Mouse (Mus musculus): Measurements from ENCODE around the gene Ociad1. TPM values are rescaled to one million over a fixed set of nuclear protein-coding genes. Genes with fewer than 3 reads are reported as not detected.

The Ociad1 gene
- polyA plus RNA-seq, 1 experiment = 16.0 TPM

DNA sequence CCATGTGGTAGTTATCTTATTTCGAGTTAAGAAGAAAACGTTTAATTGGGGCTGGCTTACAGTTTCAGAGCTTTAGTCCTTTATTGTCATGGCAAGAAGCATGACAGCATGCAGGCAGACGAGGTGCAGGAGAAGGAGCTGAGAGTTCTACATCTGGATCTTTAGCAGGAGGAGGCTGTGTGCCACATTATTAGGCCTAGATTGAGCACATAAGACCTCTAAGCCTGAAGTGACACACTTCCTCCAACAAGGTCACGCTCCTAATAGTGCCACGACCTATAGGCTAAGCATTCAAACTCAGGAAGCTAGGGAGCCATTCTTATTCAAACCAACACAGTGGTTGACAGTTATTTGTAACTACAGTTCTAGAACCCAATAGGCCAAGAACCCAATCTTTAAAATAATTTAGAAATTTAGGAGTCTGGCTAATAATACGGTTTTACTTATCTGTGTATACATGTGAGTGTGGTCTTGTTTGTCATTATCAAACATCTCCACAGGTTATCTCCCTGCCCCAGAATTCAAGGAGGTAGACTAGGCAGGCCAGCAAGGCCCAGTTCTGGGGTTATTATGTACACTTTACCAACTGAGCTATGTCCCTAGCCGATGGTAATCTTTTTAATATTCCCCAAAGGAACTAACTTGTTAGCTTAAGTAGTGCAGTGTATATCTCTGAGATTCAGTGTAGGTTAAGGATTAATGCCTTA, 9.2 kb downstream of the Ociad1 start:
- TF ChIP-seq POLR2A (IDR thresholded peaks at IDR 0.05; ENCODE audit: low read depth, low read length) = no peak
- TF ChIP-seq CTCF (IDR thresholded peaks at IDR 0.05; ENCODE audit: extremely low read depth, insufficient read length, insufficient replicate concordance, low read depth, low read length) = no peak

DNA sequence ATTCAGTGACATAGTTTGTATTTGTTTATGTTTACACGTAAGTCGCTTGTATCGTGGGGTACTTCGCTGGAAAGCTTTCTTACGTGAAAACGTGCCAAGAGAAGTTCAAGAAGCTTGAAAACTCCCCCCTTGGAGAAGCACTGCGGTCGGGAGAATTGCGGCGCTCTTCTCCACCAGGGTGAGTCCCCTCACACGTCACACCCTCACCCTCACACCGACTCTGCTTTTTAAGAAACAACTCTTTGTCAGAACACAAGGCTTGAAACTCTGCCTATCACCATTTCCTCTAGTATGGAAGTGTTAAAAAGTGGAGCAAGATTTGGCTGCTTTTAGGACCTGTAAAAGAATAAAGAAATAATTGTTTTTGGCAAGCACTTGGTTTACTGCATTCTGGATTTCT, 11.9 kb downstream of the Ociad1 start:
- TF ChIP-seq CTCF (IDR thresholded peaks at IDR 0.05; ENCODE audit: extremely low read depth, insufficient read length, insufficient replicate concordance, low read depth, low read length) = no peak
- TF ChIP-seq POLR2A (IDR thresholded peaks at IDR 0.05; ENCODE audit: low read depth, low read length) = no peak
- Histone ChIP-seq H3K4me1 (ENCODE audit: control insufficient read depth, insufficient read depth, insufficient read length, low read length) (no peaks in the 10 kb centered on the region), H3K4me3 (ENCODE audit: low read depth, low read length) (no peak overlapping the region), H3K36me3 (ENCODE audit: control insufficient read depth, insufficient read depth, low read length) (peaks cover 68% of the 10 kb centered on the region), H3K27me3 (ENCODE audit: control insufficient read depth, insufficient read depth, low read length) (no peaks in the 10 kb centered on the region), H3K27ac (ENCODE audit: insufficient read depth, low read depth, low read length) (no peak overlapping the region)
- 85% methylated on average over 12 of the region's 12 CpGs for WGBS

More for the DNA sequence above, 9.2 kb downstream of the Ociad1 start:
- 84% methylated on average over 7 of the region's 7 CpGs for WGBS
- Histone ChIP-seq H3K27me3 (ENCODE audit: control insufficient read depth, insufficient read depth, low read length) (no peaks in the 10 kb centered on the region), H3K4me3 (ENCODE audit: low read depth, low read length) (no peak overlapping the region), H3K27ac (ENCODE audit: insufficient read depth, low read depth, low read length) (no peak overlapping the region), H3K4me1 (ENCODE audit: control insufficient read depth, insufficient read depth, insufficient read length, low read length) (no peaks in the 10 kb centered on the region), H3K36me3 (ENCODE audit: control insufficient read depth, insufficient read depth, low read length) (peaks cover 55% of the 10 kb centered on the region)

- Histone ChIP-seq H3K36me3 (ENCODE audit: control insufficient read depth, insufficient read depth, low read length) (peaks cover 66% of the 10 kb centered on the region), H3K4me3 (ENCODE audit: low read depth, low read length) (no peak overlapping the region), H3K27ac (ENCODE audit: insufficient read depth, low read depth, low read length) (no peak overlapping the region), H3K27me3 (ENCODE audit: control insufficient read depth, insufficient read depth, low read length) (no peaks in the 10 kb centered on the region), H3K4me1 (ENCODE audit: control insufficient read depth, insufficient read depth, insufficient read length, low read length) (no peaks in the 10 kb centered on the region)
- 92% methylated on average over 6 of the region's 6 CpGs for WGBS
- TF ChIP-seq POLR2A (IDR thresholded peaks at IDR 0.05; ENCODE audit: low read depth, low read length) (no peak), CTCF (IDR thresholded peaks at IDR 0.05; ENCODE audit: extremely low read depth, insufficient read length, insufficient replicate concordance, low read depth, low read length) (no peak)
These were observed 13.9 kb downstream of the Ociad1 start for GRCm38 (mm10) chr5:73306486-73306885.

DNA sequence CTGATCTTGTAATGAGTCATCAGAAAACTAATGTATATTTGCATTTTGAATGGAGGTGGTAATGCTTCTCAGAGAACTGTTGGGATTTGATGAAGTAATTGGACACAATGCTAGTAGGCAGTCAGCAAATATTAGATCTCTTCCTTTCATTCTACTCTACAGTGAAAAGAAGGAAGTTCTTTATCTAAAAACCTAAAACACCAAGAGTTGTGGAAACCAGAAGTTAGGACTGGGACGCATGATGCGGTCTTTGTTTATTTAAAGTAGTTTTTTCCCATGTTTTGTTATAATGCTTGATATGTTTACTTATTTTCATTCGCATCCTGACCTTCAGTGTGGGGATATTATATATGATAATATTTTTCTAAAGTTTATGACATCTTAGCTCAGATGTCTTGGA, 14.7 kb downstream of the Ociad1 start:
- TF ChIP-seq POLR2A (IDR thresholded peaks at IDR 0.05; ENCODE audit: low read depth, low read length) = no peak
- TF ChIP-seq CTCF (IDR thresholded peaks at IDR 0.05; ENCODE audit: extremely low read depth, insufficient read length, insufficient replicate concordance, low read depth, low read length) = no peak
- peaks cover 61% of the 10 kb centered on the region for H3K36me3 ChIP-seq (ENCODE audit: control insufficient read depth, insufficient read depth, low read length)
- WGBS = 87% methylated on average over 3 of the region's 3 CpGs
- H3K27me3 ChIP-seq (ENCODE audit: control insufficient read depth, insufficient read depth, low read length) = no peaks in the 10 kb centered on the region
- H3K4me3 ChIP-seq (ENCODE audit: low read depth, low read length) = no peak overlapping the region
- H3K4me1 ChIP-seq (ENCODE audit: control insufficient read depth, insufficient read depth, insufficient read length, low read length) = no peaks in the 10 kb centered on the region
- H3K27ac ChIP-seq (ENCODE audit: insufficient read depth, low read depth, low read length) = no peak overlapping the region

GRCm38 (mm10) chr5:73309496-73309895, 16.9 kb downstream of the Ociad1 start:
- WGBS = 86% methylated on average over 4 of the region's 4 CpGs
- peaks cover 67% of the 10 kb centered on the region for H3K36me3 ChIP-seq (ENCODE audit: control insufficient read depth, insufficient read depth, low read length)
- H3K27me3 ChIP-seq (ENCODE audit: control insufficient read depth, insufficient read depth, low read length) = no peaks in the 10 kb centered on the region
- H3K4me1 ChIP-seq (ENCODE audit: control insufficient read depth, insufficient read depth, insufficient read length, low read length) = no peaks in the 10 kb centered on the region
- H3K27ac ChIP-seq (ENCODE audit: insufficient read depth, low read depth, low read length) = no peak overlapping the region
- no peak for TF ChIP-seq POLR2A (IDR thresholded peaks at IDR 0.05; ENCODE audit: low read depth, low read length)
- no peak for TF ChIP-seq CTCF (IDR thresholded peaks at IDR 0.05; ENCODE audit: extremely low read depth, insufficient read length, insufficient replicate concordance, low read depth, low read length)
- no peak overlapping the region for H3K4me3 ChIP-seq (ENCODE audit: low read depth, low read length)

- H3K4me3 ChIP-seq (ENCODE audit: low read depth, low read length) = no peak overlapping the region
- H3K27me3 ChIP-seq (ENCODE audit: control insufficient read depth, insufficient read depth, low read length) = no peaks in the 10 kb centered on the region
- no peak overlapping the region for H3K27ac ChIP-seq (ENCODE audit: insufficient read depth, low read depth, low read length)
- 86% methylated on average over 1 of the region's 1 CpGs for whole genome bisulfite sequencing
- peaks cover 66% of the 10 kb centered on the region for H3K36me3 ChIP-seq (ENCODE audit: control insufficient read depth, insufficient read depth, low read length)
- no peaks in the 10 kb centered on the region for H3K4me1 ChIP-seq (ENCODE audit: control insufficient read depth, insufficient read depth, insufficient read length, low read length)
- TF ChIP-seq CTCF (IDR thresholded peaks at IDR 0.05; ENCODE audit: extremely low read depth, insufficient read length, insufficient replicate concordance, low read depth, low read length) = no peak
- TF ChIP-seq POLR2A (IDR thresholded peaks at IDR 0.05; ENCODE audit: low read depth, low read length) = no peak
These were observed 17.8 kb downstream of the Ociad1 start for GRCm38 (mm10) chr5:73310401-73310800.

GRCm38 (mm10) chr5:73311458-73311857, 18.9 kb downstream of the Ociad1 start:
- Histone ChIP-seq H3K4me3 (ENCODE audit: low read depth, low read length) (no peak overlapping the region), H3K36me3 (ENCODE audit: control insufficient read depth, insufficient read depth, low read length) (peaks cover 65% of the 10 kb centered on the region), H3K4me1 (ENCODE audit: control insufficient read depth, insufficient read depth, insufficient read length, low read length) (no peaks in the 10 kb centered on the region), H3K27me3 (ENCODE audit: control insufficient read depth, insufficient read depth, low read length) (no peaks in the 10 kb centered on the region), H3K27ac (ENCODE audit: insufficient read depth, low read depth, low read length) (no peak overlapping the region)
- 77% methylated on average over 5 of the region's 5 CpGs for WGBS
- TF ChIP-seq POLR2A (IDR thresholded peaks at IDR 0.05; ENCODE audit: low read depth, low read length) (no peak), CTCF (IDR thresholded peaks at IDR 0.05; ENCODE audit: extremely low read depth, insufficient read length, insufficient replicate concordance, low read depth, low read length) (no peak)
